Mouse (Mus musculus): Measurements from ENCODE around the gene Pou2f1. TPM values are rescaled to one million over a fixed set of nuclear protein-coding genes. Genes with fewer than 3 reads are reported as not detected.
"Not testable (repeated sequence)": the region's sequence is repeated elsewhere in the genome, so short reads cannot be mapped to it uniquely, and the experiment has no call there.

Gene Pou2f1
- polyA plus RNA-seq, 1 experiment from 2014 or later, result 4.9 TPM

- Histone ChIP-seq H3K27ac (replicated peaks) (peak overlapping the region; percentile 95), H3K4me3 (ENCODE audit: low read depth, low read length) (peak overlapping the region; percentile 95; the same call in 1 of the 2 replicates), H3K9ac (ENCODE audit: low read length) (no peak overlapping the region), H3K4me2 (replicated peaks; ENCODE audit: low read depth) (peak overlapping the region; percentile 99), H3K27me3 (ENCODE audit: control insufficient read depth, insufficient read depth, low read length) (no peaks in the 10 kb centered on the region), H3K4me1 (replicated peaks; ENCODE audit: control insufficient read depth, insufficient read depth) (0 out of 2 replicates have a peak, but pooled peaks cover 2% of the 10 kb centered on the region), H3K9me3 (ENCODE audit: control insufficient read depth, low read length) (no peaks in the 10 kb centered on the region), H3K36me3 (ENCODE audit: control insufficient read depth, insufficient read depth, low read length) (no peaks in the 10 kb centered on the region)
- WGBS, result 20% methylated on average over 7 of the region's 7 CpGs
- DNase-seq (ENCODE audit: low spot score) (peak; percentile 14), ATAC-seq (ENCODE audit: low FRiP score, low TSS enrichment) (no peak)
- no peak for TF ChIP-seq EP300 (optimal IDR thresholded peaks at IDR 0.05)
- no peak for TF ChIP-seq CTCF (IDR thresholded peaks at IDR 0.05; ENCODE audit: low read depth)
Measured at GRCm38 (mm10) chr1:166000601-166001120, 1.8 kb downstream of the Pou2f1 start.

DNA sequence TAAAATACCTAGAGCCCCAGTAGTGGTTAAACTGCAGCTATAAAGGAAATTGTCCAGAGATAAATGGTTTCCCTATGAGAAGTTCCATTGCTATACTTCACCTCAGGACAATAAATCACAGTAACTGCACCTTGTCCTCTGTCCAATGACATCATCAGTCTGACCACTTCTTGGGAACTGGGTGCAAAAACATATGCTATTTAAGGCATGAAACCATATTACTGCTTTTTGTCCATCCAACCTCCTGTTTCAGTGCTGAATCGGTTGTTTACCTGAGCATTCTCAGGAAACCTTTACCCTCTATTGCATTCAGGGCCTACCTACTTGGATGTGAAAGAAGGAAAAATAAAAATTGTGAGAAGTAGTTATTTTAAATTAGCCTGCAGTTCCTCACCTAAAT lies 2.8 kb downstream of the Pou2f1 start:
- H3K4me3 ChIP-seq (ENCODE audit: low read depth, low read length), result no peak overlapping the region
- ATAC-seq (ENCODE audit: low FRiP score, low TSS enrichment), result no peak
- no peaks in the 10 kb centered on the region for H3K9me3 ChIP-seq (ENCODE audit: control insufficient read depth, low read length)
- no peak for TF ChIP-seq EP300 (optimal IDR thresholded peaks at IDR 0.05)
- TF ChIP-seq CTCF (IDR thresholded peaks at IDR 0.05; ENCODE audit: low read depth), result no peak
- DNase-seq (ENCODE audit: low spot score), result no peak
- no peak overlapping the region for H3K27ac ChIP-seq (replicated peaks)
- H3K27me3 ChIP-seq (ENCODE audit: control insufficient read depth, insufficient read depth, low read length), result no peaks in the 10 kb centered on the region
- H3K4me2 ChIP-seq (replicated peaks; ENCODE audit: low read depth), result no peak overlapping the region
- no peaks in the 10 kb centered on the region for H3K36me3 ChIP-seq (ENCODE audit: control insufficient read depth, insufficient read depth, low read length)
- H3K9ac ChIP-seq (ENCODE audit: low read length), result no peak overlapping the region
- H3K4me1 ChIP-seq (replicated peaks; ENCODE audit: control insufficient read depth, insufficient read depth), result 0 out of 2 replicates have a peak, but pooled peaks cover 2% of the 10 kb centered on the region
- 80% methylated on average over 1 of the region's 1 CpGs for WGBS

DNA sequence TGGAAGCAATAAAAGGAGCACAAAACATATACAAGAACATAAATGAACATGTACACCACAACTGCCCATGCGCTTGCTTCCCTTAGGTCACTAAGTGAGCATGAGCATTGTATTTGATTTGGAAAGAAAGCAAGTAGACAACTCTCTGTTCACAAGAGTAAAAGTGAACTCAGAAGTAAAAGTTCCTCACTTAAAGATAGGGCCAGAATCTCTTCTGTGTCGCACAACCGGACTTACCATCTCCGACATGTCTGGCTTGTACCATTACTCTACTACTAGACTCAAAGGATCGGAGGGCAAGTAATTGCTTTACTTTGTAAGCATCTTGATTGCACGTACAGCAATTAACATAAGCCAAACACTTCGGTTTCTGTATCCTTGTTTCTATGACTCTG lies 6.8 kb downstream of the Pou2f1 start:
- Histone ChIP-seq H3K4me3 (ENCODE audit: low read depth, low read length) (no peak overlapping the region), H3K4me2 (replicated peaks; ENCODE audit: low read depth) (no peak overlapping the region), H3K27ac (replicated peaks) (no peak overlapping the region), H3K4me1 (replicated peaks; ENCODE audit: control insufficient read depth, insufficient read depth) (0 out of 2 replicates have a peak, but pooled peaks cover 2% of the 10 kb centered on the region), H3K9me3 (ENCODE audit: control insufficient read depth, low read length) (no peaks in the 10 kb centered on the region), H3K36me3 (ENCODE audit: control insufficient read depth, insufficient read depth, low read length) (no peaks in the 10 kb centered on the region), H3K9ac (ENCODE audit: low read length) (no peak overlapping the region), H3K27me3 (ENCODE audit: control insufficient read depth, insufficient read depth, low read length) (no peaks in the 10 kb centered on the region)
- TF ChIP-seq CTCF (IDR thresholded peaks at IDR 0.05; ENCODE audit: low read depth) (no peak), EP300 (optimal IDR thresholded peaks at IDR 0.05) (no peak)
- ATAC-seq (ENCODE audit: low FRiP score, low TSS enrichment) (no peak), DNase-seq (ENCODE audit: low spot score) (no peak)
- WGBS, result 86% methylated on average over 7 of the region's 7 CpGs

GRCm38 (mm10) chr1:165995011-165995660 lies 7.3 kb downstream of the Pou2f1 start:
- not testable (repeated sequence) for H3K27ac ChIP-seq (replicated peaks); H3K27me3 ChIP-seq (ENCODE audit: control insufficient read depth, insufficient read depth, low read length)
- WGBS, result 90% methylated on average over 6 of the region's 7 CpGs

GRCm38 (mm10) chr1:165994279-165994678 lies 8.2 kb downstream of the Pou2f1 start:
- ATAC-seq (ENCODE audit: low FRiP score, low TSS enrichment) (no peak), DNase-seq (ENCODE audit: low spot score) (no peak)
- H3K36me3 ChIP-seq (ENCODE audit: control insufficient read depth, insufficient read depth, low read length), result no peaks in the 10 kb centered on the region
- TF ChIP-seq EP300 (optimal IDR thresholded peaks at IDR 0.05) (no peak), CTCF (IDR thresholded peaks at IDR 0.05; ENCODE audit: low read depth) (no peak)
- 45% methylated on average over 1 of the region's 1 CpGs for WGBS
- no peak overlapping the region for H3K27ac ChIP-seq (replicated peaks)
- H3K27me3 ChIP-seq (ENCODE audit: control insufficient read depth, insufficient read depth, low read length), result no peaks in the 10 kb centered on the region
- H3K4me3 ChIP-seq (ENCODE audit: low read depth, low read length), result no peak overlapping the region
- H3K4me1 ChIP-seq (replicated peaks; ENCODE audit: control insufficient read depth, insufficient read depth), result no peaks in the 10 kb centered on the region
- no peak overlapping the region for H3K9ac ChIP-seq (ENCODE audit: low read length)
- no peak overlapping the region for H3K4me2 ChIP-seq (replicated peaks; ENCODE audit: low read depth)
- H3K9me3 ChIP-seq (ENCODE audit: control insufficient read depth, low read length), result no peaks in the 10 kb centered on the region

More at GRCm38 (mm10) chr1:165995011-165995660, 7.3 kb downstream of the Pou2f1 start:
- not testable (repeated sequence) for H3K9me3 ChIP-seq (ENCODE audit: control insufficient read depth, low read length); H3K4me3 ChIP-seq (ENCODE audit: low read depth, low read length); H3K4me1 ChIP-seq (replicated peaks; ENCODE audit: control insufficient read depth, insufficient read depth); ATAC-seq (ENCODE audit: low FRiP score, low TSS enrichment); H3K36me3 ChIP-seq (ENCODE audit: control insufficient read depth, insufficient read depth, low read length); H3K4me2 ChIP-seq (replicated peaks; ENCODE audit: low read depth); DNase-seq (ENCODE audit: low spot score); H3K9ac ChIP-seq (ENCODE audit: low read length)
